Mouse (Mus musculus): Measurements from ENCODE around the gene Cog3.

Cog3 gene

DNA sequence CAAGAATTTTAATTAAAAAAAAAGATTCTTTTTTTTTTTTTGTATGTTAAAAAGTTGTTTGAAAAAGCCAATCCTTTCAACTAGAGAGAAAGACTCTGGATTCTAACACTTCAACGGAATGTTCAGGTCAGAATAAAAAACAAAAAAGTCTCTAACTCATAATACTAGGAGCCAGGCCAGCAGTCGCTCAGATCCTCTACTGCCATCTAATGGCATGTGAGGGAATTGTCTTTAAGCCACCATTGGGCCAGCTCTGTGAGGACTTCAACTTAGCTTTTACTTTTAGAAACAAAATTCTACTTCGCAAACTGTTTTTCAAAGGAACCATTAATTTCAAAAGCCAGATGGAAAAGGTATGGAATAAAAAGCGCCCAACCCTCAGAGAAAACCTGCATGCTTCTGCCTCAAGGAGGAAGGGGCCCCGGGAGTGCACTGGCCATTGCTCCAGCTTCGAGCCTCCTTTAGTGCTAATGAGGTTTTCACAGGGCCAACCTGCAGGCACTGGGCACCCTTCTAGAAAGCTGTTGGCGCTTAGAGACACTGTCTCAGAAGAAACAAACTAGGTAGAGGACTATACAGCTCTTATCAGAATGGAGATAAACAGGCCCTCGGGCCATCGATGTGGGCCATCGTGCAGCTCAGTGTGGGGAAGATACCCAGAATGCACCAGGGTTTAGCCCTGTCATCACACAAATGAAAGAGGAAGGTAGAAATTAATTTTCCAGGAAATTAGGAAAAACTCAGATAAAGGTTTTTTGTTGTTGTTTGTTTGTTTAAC lies 6.9 kb upstream of the Cog3 start:
- peak in 1 of 2 experiments; percentile 16 for DNase-seq (ENCODE audit: low spot score in 2 of 2)

DNA sequence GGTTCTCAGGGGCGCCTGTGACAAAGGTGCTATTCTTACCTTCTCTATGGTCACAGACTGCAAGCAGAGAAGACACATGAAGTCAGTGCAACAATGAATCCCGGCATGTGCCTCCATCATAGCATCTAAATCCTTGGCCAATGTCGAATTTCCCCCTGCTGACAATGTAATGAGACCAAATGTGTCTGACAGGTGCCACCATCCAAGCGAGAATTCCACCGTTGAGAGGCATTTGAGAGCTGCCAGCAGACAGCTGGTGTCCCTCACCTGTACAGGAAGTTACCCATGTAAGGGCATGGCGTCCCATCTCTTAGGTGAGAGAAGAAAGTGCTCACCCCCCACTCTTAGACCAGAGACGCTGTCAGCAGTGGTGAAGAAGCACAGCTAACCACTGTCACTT lies 4.1 kb upstream of the Cog3 start:
- no peak for DNase-seq (ENCODE audit: low spot score in 2 of 2)

GRCm38 (mm10) chr14:75757821-75758220 lies 3.5 kb upstream of the Cog3 start:
- no peak for DNase-seq (ENCODE audit: low spot score in 2 of 2)

DNA sequence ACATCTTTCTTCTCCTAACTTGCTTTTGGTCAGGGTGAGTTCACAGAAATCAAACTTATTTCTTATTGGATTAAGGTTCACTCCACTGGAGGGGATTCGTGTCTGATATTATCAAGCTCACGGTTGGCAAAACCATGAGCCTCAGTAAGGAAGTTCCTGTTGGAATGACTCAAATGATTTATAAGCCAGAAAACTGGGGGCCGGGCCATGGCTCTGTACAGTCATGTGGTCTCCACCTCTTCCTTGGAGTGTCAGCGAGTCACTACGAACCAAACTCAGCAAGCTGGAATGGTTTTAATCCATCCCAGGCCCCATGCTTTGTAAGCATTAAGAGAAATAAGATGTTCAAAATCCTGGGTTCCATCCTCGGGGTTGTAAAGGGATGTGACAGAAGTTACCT lies 2.7 kb upstream of the Cog3 start:
- DNase-seq (ENCODE audit: low spot score in 2 of 2) = no peak

GRCm38 (mm10) chr14:75753206-75753605 lies 1.1 kb downstream of the Cog3 start:
- no peak for DNase-seq (ENCODE audit: low spot score in 2 of 2)

DNA sequence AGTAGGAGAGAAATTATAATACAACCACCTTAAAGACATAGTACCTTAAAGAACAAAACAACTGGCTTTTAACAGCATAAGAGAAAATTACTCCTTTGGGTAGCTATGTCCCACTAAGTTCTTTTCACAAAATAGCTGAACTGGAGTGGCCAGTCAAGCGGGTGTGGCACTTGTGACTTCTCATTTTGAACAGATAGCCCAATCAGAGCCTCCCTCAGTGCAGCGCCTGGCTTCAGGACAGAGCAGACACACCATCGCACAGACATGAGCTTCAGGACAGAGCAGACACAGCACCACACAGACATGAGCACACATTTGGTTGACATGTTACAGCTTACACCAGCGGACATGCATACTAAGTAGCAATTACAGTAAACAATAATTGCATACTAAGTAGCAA lies 3.3 kb downstream of the Cog3 start:
- no peak for DNase-seq (ENCODE audit: low spot score in 2 of 2)

GRCm38 (mm10) chr14:75749123-75749522 lies 5.2 kb downstream of the Cog3 start:
- no peak for DNase-seq (ENCODE audit: low spot score in 2 of 2)

GRCm38 (mm10) chr14:75747960-75748359 lies 6.4 kb downstream of the Cog3 start:
- no peak for DNase-seq (ENCODE audit: low spot score in 2 of 2)

DNA sequence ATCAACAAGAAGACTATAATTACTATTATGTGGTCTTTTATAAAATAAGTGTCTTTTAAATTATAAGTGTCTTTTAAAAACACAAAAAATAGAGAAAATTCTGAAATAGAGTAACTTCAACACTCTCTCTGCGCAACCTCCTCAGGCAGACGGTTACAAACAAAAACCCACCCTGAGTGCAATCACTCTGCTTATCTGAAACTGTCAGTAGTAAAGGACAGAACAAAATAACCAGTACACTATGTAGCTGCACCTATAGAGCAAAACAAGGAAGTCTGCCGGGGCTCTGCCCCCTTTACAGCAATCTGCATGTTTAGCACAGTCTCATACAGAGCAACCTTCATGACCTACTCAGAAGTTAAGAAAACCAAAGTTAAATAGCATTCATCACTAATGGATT lies 12.4 kb downstream of the Cog3 start:
- DNase-seq (ENCODE audit: low spot score in 2 of 2) = no peak

DNA sequence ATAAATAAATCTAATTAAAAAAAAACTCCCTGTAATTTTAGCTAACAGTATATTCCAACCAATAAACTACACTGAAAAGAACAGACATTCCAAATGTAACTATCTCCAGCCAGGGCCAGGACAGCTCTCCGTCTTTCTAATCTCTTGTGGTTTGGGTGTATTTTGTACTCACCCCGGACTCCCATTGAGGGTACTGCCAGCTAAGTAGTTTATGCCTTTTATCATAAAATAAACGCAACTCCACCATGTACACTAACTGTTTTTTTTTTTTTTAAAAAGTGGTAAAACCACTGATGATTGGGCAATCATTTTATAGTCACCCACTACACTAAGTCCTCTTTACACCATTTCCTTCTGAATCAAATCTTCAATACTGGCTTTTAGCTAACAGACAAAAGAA lies 18.7 kb downstream of the Cog3 start:
- DNase-seq (ENCODE audit: low spot score in 2 of 2) = no peak

GRCm38 (mm10) chr14:75732631-75733030 lies 21.7 kb downstream of the Cog3 start:
- no peak for DNase-seq (ENCODE audit: low spot score in 2 of 2)

DNA sequence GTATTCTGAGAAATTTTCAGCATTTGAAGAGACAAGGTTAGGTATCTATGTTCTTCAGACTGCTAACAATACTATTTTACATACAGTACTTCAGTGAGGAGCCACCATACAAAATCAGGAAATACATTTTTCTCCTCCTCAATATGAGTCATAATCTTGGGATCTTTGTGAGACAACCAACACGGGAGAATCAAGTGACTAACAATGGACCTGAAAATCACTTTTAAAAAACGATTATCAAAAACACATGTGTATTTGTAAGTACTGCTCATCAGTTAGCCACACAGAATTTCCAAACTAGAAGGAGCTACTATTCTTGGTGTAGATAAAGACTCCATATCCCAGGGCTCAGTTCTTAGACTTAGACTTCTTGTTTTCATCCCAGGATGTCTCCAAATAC lies 23.0 kb downstream of the Cog3 start:
- DNase-seq (ENCODE audit: low spot score in 2 of 2) = no peak

- no peak for DNase-seq (ENCODE audit: low spot score in 2 of 2)
Measured at GRCm38 (mm10) chr14:75728111-75728510, 26.2 kb downstream of the Cog3 start.

GRCm38 (mm10) chr14:75727046-75727445 lies 27.3 kb downstream of the Cog3 start:
- peak in 1 of 2 experiments; percentile 19 for DNase-seq (ENCODE audit: low spot score in 2 of 2)

DNA sequence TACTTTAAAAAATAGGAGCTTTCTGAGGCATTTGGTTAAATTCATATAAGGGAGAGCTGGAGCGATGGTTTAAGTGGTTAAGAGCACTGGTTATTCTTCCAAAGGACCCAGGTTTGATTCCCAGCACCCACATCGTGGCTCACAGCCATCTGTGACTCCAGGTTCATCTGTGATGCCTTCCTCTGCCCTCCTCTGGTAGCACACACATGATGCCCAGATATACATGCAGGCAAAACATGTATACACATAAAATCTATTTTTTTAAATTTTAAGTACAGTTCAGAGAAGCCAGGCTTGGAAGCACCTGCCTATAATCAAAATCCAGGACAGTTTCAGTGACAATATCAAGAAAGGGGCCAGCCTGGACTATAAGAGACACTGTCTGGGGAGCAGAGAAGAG lies 31.5 kb downstream of the Cog3 start:
- no peak for DNase-seq (ENCODE audit: low spot score in 2 of 2)

GRCm38 (mm10) chr14:75721977-75722563 lies 32.2 kb downstream of the Cog3 start:
- DNase-seq (ENCODE audit: low spot score in 2 of 2) = peak; percentile 9 to 16

- no peak for DNase-seq (ENCODE audit: low spot score in 2 of 2)
Measured at GRCm38 (mm10) chr14:75720121-75720520, 34.2 kb downstream of the Cog3 start.

- DNase-seq (ENCODE audit: low spot score in 2 of 2) = no peak
Measured at GRCm38 (mm10) chr14:75716410-75716809, 37.9 kb downstream of the Cog3 start.

DNA sequence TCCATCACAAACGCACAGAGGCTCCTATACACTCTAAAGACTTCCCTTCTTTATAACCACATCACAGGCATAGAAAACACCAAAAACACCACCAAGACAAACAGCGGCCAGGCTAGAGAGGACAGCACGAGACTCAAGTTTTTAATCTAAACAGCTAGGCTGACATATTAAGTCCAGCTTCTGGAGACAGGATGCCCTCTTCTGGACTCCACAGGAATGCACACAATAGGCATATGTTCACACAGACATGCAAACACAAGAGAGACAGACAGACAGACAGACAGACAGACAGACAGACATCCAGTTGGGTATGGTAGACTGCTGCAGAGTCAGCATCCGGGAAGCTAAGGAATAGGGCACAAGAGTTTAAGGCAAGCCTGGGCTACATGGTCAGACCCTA lies 40.7 kb downstream of the Cog3 start:
- no peak for DNase-seq (ENCODE audit: low spot score in 2 of 2)

DNA sequence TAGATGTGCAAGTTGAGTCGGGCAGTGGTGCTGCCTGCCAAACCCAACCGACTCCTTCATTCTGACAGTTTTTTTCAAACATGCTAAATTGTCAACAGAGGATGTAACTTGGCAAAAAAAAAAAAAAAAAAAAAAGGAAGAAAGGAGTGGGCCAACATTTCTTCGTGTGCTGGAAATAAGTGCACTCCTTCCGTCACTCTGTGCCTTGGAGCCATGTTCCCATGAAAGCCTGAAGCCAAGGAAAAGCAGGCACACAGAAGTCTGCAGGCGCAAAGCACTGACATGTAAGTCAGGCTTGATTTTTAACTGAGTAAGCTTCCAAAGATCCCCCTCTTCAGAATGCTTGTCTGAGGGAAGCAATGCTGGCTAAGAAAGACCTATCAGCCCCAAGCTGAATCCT lies 41.6 kb downstream of the Cog3 start:
- DNase-seq (ENCODE audit: low spot score in 2 of 2) = no peak

GRCm38 (mm10) chr14:75711731-75712130 lies 42.6 kb downstream of the Cog3 start:
- no peak for DNase-seq (ENCODE audit: low spot score in 2 of 2)

DNA sequence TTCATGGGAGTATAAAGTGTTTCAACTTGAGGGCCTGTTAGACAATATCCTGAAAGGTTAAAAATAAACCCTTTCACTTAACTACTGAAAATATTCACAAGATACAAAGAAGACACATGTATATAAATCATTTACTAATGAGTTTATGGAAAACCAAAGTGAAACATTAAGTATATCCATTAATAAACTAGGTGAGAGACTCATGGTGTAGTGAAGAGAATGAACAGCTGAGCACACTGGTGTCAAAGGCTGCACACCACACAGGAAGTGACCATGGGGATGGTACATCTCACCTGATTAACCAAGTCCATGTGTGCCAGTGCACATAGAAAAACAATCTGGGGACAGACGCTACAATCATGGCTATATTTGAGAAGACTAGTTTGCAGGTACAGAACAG lies 45.3 kb downstream of the Cog3 start:
- DNase-seq (ENCODE audit: low spot score in 2 of 2) = no peak

DNA sequence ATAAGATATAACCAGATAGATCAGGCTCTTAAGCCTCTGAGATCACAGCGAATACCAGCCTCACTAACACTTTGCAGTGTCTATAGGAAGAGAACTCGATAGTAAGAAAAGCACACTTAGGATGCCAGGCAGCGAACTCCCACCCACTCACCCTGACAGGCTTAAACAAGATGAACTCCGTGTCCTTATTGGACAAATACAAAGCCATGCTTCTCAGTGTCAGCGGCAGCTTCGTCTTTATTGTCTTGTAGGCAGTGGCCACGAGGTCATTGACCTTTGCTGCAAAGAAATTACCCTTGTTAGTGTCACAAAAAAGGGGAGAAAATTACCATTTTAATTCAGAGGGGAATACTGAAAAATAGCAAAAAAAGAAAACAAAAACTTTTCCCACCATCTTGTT lies 46.5 kb downstream of the Cog3 start:
- no peak for DNase-seq (ENCODE audit: low spot score in 2 of 2)

DNA sequence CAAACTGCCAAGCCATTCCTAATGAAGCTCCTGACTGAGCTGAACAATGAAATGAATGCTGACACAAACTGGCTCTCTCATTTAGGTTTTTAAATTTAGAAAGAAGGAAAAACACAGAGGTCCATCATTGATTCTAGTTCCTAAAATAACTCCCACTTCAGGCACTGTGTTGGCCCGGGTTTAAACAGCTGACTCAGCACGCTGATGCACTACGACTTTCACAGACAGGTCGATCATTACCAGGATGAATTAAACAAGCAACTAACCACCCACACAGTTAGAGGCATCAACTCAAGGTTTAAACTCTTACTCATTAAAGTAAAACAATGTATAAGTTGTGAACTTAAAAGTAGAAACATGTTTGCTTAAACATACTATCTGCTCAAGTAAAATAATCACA lies 47.7 kb downstream of the Cog3 start:
- DNase-seq (ENCODE audit: low spot score in 2 of 2) = no peak

Measured in urinary bladder, postnatal 36 days (tissue).